Mouse (Mus musculus): ENCODE measurements around the gene Map3k11. TPM values are rescaled to one million over a fixed set of nuclear protein-coding genes. Genes with fewer than 3 reads are reported as not detected.

Gene Map3k11
- polyA plus RNA-seq, 1 experiment from 2014 or later: 33.7 TPM

DNA sequence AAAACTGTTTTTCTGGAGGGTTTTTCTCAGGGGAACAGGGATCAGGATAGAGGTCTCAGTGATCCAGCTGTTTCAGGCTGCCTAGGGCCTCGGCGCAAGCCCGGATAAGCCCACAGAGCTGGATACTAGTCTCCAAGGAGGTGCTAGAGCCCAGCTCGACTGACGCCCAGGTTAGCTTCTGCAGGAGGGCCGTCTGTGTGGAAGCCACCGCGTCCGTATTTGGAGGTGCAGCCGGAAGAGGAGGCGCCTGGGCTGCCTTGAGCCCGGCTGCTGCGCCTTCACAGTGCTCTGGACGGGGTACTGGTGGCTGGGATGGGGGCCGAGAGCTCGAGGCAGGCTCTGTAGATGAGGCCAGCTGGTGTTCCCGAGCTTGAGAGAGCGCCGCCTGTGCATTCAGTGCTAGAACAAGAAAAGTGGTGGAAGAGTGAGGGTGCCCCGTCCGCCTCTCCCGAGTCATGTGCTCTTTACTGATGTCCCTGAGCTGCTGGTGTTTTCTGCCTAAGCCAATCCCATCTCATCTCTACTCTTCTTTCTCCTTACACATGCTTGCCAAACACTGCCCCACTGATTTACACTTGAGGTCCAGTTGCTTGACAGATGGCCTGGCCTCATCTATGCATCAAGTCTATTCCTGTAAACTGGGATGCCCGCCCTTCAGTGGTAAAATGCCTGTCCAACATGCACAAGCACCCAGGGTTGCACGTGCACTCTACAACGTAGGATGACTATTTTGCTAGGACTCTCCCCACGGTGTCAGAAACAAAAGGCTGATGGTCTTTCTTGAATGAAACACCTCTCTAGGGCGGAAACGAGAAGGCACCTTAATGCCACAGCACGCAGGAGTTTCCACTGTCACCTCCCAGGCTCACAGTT is 42.0 kb downstream of the Map3k11 start:
- Histone ChIP-seq H3K9me3 (no peaks in the 10 kb centered on the region), H3K27me3 (replicated peaks) (no peaks in the 10 kb centered on the region), H3K4me1 (replicated peaks) (peaks cover 45% of the 10 kb centered on the region), H3K36me3 (no peaks in the 10 kb centered on the region), H3K4me2 (replicated peaks) (peak overlapping the region; percentile 90), H3K27ac (no peak overlapping the region), H3K9ac (peak overlapping the region; percentile 73), H3K4me3 (replicated peaks) (peak overlapping the region; percentile 84)
- no peak for ATAC-seq
- 73% methylated on average over 29 of the region's 29 CpGs for WGBS

DNA sequence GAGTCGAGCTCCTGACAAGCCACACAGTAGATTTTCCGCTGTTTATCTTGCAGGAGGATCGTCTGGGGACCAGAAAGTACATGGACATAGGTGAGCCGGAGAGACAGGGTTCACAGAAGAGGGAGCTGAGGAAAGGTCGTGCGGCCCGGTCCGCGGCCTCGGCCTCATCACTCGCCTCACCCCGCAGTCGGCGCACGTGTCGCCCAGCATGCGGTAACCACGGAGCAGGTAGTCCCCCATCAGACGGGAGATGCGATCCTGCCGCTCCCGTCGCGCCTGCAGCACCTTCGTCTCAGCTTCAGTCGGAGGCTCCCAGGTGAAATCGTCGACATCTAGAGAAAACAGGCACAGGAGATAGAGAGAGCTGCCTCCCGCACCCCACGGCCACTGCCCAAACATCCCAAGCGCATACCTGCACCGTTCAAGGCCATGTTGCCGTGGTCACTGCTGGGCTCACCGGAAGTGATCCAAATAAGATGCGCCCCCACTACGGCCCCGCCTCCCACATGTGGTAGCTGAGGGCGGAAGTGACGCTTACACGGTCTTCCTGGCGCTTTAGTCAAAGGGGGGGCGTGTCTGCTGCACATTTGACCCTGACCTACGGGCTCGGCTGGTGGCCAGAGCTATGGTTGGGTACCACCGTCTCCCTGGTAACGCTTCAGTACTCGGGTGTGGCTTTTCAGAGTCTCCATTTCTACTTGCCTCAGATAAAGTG is 42.9 kb downstream of the Map3k11 start:
- Histone ChIP-seq H3K27me3 (replicated peaks) (no peaks in the 10 kb centered on the region), H3K4me2 (replicated peaks) (peak overlapping the region; percentile 90), H3K36me3 (no peaks in the 10 kb centered on the region), H3K4me3 (replicated peaks) (peak overlapping the region; percentile 84), H3K9ac (peak overlapping the region; percentile 73), H3K9me3 (no peaks in the 10 kb centered on the region), H3K4me1 (replicated peaks) (peaks cover 39% of the 10 kb centered on the region), H3K27ac (0 out of 2 replicates have a peak overlapping the region, but pooled peaks have one; percentile 41)
- under 1% methylated on average over 47 of the region's 47 CpGs for WGBS
- peak; percentile 86 for ATAC-seq

DNA sequence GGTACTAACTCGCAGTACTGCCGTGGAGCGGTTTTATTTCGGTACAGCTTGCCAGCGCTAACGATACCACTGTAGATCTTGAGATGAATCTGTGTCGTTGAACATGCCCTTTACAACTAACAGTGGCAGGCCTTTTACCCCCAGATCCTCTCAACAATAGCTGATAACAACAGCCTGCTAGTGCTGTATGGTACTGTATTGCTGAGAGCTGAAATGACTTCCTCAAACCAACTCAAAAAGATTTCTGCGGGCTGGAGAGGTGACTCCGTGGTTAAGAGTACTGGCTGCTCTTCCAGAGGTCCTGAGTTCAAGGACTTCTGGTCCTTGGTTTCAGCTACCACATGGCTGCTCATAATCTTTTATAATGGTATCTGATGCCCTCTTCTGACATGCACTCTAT is 45.8 kb downstream of the Map3k11 start:
- Histone ChIP-seq H3K27me3 (replicated peaks) (peaks cover 3% of the 10 kb centered on the region; the same call in 1 of the 2 replicates), H3K9ac (no peak overlapping the region), H3K27ac (no peak overlapping the region), H3K4me1 (replicated peaks) (peaks cover 16% of the 10 kb centered on the region), H3K36me3 (no peaks in the 10 kb centered on the region), H3K4me2 (replicated peaks) (no peak overlapping the region), H3K9me3 (no peaks in the 10 kb centered on the region), H3K4me3 (replicated peaks) (no peak overlapping the region)
- WGBS: 81% methylated on average over 9 of the region's 9 CpGs
- no peak for ATAC-seq

DNA sequence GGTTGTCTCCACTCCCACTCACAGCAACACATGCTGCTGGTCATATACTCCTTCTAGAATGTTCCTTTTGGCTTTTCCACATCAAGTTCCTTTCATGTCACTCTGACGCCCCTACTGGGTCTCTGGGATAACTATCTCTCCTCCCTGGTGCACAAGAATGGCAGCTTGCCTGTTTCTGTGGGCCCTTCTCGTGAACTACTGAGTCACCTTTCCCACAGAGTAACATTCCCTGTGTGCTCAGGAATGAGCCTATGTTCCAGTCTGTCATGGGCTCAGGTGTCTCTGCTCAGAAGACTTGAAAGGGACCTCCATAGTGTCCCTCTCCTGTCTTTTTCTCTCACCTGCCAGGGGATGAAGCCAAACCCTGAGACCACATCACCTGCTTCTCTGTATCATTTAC is 50.9 kb downstream of the Map3k11 start:
- ATAC-seq: no peak
- peaks cover 3% of the 10 kb centered on the region; the same call in 1 of the 2 replicates for H3K27me3 ChIP-seq (replicated peaks)
- 60% methylated on average over 2 of the region's 2 CpGs for WGBS

DNA sequence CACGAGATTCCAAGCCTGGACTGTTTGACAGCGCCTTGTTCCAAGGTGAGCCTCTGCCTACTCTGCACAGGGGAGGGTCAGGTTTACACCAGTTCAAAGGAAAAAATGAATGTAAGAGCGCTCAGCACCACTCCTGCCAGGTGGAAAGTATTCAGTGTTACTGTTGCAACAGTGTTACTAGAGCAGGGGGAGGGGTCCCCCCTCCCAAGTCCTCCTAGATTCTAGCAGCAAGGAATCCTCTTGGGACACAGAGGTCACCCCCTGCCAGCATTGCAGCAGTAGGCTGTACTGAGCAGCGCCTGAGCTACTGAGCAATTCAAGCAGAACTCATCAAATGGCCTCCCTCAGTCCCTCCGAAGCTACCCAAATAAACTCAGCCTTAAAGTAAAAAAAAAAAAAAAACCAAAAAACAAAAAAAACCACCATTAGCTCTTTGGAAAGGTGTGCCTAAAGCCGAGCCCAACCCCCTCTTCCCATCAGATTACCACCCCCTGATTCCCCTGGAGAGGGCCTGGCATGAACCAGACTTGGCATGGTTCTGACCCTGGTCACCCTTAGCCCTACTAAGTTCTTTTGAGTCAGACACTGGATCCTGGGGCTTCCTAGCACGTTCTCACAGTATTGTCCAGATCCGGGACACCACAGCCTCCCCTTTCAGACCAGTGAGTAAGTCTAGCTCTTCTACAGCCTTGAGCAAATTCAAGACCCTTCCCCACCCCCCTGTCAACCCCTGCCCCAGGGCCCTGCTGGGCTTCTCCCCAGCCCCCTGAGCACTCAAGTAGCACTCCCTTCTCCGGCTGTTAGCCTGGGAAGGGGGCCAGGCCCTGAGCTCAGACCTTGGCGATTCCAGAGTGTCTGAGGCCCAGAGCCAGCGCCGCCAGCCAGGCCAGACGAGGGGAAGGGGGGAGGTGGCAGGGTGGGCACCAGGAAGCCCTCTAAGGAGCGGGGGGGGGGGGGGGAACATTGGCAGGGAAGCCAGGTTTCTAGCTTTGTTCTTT is 52.1 kb downstream of the Map3k11 start, which contains the start of gene Ltbp3:
Gene Ltbp3 (plus strand): TSS at position 585 of the 998 bp plus-strand sequence.
- Histone ChIP-seq H3K9me3 (no peaks in the 10 kb centered on the region), H3K36me3 (no peaks in the 10 kb centered on the region), H3K4me2 (replicated peaks) (peak within 1 kb of the TSS; percentile 96), H3K27me3 (replicated peaks) (peaks cover 8% of the 10 kb centered on the region), H3K9ac (peak within 1 kb of the TSS; percentile 85), H3K4me3 (replicated peaks) (peak within 1 kb of the TSS; percentile 62), H3K27ac (peak within 1 kb of the TSS; percentile 94), H3K4me1 (replicated peaks) (peaks cover 33% of the 10 kb centered on the region)
- peak; percentile 42; the same call in 1 of the 2 replicates for ATAC-seq
- 37% methylated on average over 12 of the region's 14 CpGs for WGBS

More for the DNA sequence above, 50.9 kb downstream of the Map3k11 start:
- H3K4me1 ChIP-seq (replicated peaks): peaks cover 29% of the 10 kb centered on the region
- no peaks in the 10 kb centered on the region for H3K9me3 ChIP-seq
- no peak overlapping the region for H3K4me3 ChIP-seq (replicated peaks)
- no peak overlapping the region for H3K9ac ChIP-seq
- no peak overlapping the region for H3K27ac ChIP-seq
- no peak overlapping the region for H3K4me2 ChIP-seq (replicated peaks)
- no peaks in the 10 kb centered on the region for H3K36me3 ChIP-seq

DNA sequence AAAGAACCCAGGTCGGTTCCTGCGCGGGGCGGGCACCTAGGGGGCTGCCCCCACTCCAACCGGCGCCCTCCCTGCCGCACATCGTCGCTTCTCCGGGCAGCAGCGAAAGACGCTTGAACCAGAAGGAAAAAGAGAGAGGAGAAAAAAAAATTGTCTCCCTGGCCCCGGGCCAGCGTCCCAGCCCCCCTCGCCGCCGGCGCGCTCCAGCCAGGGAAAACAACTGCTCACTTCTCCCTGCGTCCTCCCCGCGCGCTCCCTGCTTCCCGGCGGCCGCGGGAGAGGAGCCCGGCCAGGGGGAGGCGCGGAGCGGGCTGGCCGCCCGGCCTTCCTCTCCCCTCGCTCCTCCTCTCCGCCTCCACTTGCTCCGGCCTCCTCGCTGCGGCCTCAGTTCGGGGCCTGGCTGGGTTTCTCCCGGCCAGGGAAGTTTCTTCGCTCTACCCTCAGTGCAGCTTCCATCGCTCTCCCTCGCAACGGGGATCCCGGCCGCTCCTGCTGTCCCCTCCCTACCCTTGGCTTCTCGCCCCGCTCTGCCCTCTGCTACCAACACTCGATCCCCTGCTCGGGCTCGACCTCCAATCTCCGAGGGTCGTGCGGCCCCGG is 53.2 kb downstream of the Map3k11 start:
- peaks cover 42% of the 10 kb centered on the region for H3K4me1 ChIP-seq (replicated peaks)
- H3K9ac ChIP-seq: peak overlapping the region; percentile 85
- no peaks in the 10 kb centered on the region for H3K9me3 ChIP-seq
- H3K27ac ChIP-seq: peak overlapping the region; percentile 94
- H3K27me3 ChIP-seq (replicated peaks): peaks cover 8% of the 10 kb centered on the region
- H3K4me2 ChIP-seq (replicated peaks): peak overlapping the region; percentile 96
- no peaks in the 10 kb centered on the region for H3K36me3 ChIP-seq
- peak; percentile 83 for ATAC-seq
- peak overlapping the region; percentile 62 for H3K4me3 ChIP-seq (replicated peaks)
- under 1% methylated on average over 54 of the region's 55 CpGs for WGBS

DNA sequence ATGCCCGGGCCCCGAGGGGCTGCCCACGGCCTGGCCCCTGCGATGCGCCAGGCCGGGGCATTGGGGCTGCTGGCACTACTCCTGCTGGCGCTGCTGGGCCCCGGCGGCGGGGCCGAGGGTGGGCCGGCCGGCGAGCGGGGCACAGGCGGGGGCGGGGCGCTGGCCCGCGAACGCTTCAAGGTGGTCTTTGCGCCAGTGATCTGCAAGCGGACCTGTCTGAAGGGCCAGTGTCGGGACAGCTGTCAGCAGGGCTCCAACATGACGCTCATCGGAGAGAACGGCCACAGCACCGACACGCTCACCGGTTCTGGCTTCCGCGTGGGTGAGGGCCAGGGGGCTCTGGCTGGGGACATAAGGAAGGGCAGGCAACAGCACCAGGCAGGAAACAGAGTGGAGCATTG is 53.7 kb downstream of the Map3k11 start:
- 2% methylated on average over 32 of the region's 32 CpGs for WGBS
- peak overlapping the region; percentile 85 for H3K9ac ChIP-seq
- H3K4me3 ChIP-seq (replicated peaks): peak overlapping the region; percentile 62
- ATAC-seq: peak; percentile 51
- peaks cover 7% of the 10 kb centered on the region for H3K27me3 ChIP-seq (replicated peaks)
- H3K4me2 ChIP-seq (replicated peaks): peak overlapping the region; percentile 96
- H3K4me1 ChIP-seq (replicated peaks): peaks cover 42% of the 10 kb centered on the region
- H3K36me3 ChIP-seq: no peaks in the 10 kb centered on the region
- H3K9me3 ChIP-seq: no peaks in the 10 kb centered on the region
- H3K27ac ChIP-seq: peak overlapping the region; percentile 94

DNA sequence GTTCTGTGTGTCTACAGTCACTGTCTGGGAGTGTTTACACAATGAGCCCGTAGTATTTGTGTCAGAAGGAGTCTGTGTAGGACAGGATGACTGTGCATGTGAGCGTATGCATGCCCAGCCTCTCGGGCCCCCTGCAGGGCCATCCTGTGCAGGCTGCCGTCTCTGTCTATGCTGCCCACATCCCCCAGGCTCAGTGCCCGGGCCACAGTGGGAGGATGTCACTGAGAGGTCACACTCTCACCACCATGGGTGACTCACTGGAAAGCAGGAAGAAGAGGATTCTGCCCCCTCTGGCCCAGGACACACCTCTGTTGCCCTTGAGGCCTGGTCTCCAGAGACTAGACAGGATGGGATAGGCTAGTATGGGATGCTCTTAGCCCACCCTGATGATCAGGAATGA is 55.0 kb downstream of the Map3k11 start:
- Histone ChIP-seq H3K27ac (no peak overlapping the region), H3K9ac (no peak overlapping the region), H3K4me2 (replicated peaks) (peak overlapping the region; percentile 96), H3K9me3 (no peaks in the 10 kb centered on the region), H3K27me3 (replicated peaks) (peaks cover 7% of the 10 kb centered on the region), H3K36me3 (no peaks in the 10 kb centered on the region), H3K4me1 (replicated peaks) (peaks cover 42% of the 10 kb centered on the region), H3K4me3 (replicated peaks) (no peak overlapping the region)
- 36% methylated on average over 5 of the region's 5 CpGs for WGBS
- ATAC-seq: no peak

DNA sequence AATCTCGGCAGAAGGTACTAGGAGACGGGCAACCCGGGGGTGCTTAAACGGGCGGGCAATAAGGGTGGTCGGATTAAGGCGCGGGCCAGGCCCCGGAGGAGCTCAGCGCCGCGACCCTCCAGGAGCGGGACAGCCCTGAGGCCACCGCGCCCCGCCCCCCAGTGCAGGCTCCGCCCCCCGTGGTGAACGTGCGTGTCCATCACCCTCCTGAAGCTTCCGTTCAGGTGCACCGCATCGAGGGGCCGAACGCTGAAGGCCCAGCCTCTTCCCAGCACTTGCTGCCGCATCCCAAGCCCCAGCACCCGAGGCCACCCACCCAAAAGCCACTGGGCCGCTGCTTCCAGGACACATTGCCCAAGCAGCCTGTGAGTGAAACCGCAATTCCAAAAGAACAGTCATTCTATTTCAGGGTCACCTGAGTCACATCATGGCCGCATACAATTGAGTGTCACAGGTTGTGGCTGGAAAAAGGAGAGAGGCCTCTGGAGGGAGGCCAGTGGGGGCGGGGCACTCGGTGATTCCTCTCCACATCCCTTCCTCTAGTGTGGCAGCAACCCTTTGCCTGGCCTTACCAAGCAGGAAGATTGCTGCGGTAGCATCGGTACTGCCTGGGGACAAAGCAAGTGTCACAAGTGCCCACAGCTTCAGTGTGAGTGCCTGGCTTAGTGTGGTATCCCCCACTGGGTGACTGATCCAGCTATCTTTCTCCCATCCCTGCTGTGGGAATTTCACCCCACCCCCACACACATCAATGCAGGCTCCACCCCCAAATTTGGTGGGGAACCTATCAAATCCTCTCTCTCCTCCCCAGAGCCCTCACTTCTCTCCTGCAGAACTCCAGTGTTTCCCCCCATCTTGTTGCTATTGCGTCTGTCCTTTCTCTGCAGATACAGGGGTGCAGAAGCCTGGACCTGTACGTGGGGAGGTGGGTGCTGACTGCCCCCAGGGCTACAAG is 57.5 kb downstream of the Map3k11 start:
- Histone ChIP-seq H3K27ac (no peak overlapping the region), H3K27me3 (replicated peaks) (peaks cover 28% of the 10 kb centered on the region), H3K4me1 (replicated peaks) (peaks cover 32% of the 10 kb centered on the region), H3K9ac (no peak overlapping the region), H3K4me3 (replicated peaks) (peak overlapping the region; percentile 21), H3K9me3 (no peaks in the 10 kb centered on the region), H3K4me2 (replicated peaks) (peak overlapping the region; percentile 61), H3K36me3 (no peaks in the 10 kb centered on the region)
- 9% methylated on average over 35 of the region's 36 CpGs for WGBS
- ATAC-seq: no peak

DNA sequence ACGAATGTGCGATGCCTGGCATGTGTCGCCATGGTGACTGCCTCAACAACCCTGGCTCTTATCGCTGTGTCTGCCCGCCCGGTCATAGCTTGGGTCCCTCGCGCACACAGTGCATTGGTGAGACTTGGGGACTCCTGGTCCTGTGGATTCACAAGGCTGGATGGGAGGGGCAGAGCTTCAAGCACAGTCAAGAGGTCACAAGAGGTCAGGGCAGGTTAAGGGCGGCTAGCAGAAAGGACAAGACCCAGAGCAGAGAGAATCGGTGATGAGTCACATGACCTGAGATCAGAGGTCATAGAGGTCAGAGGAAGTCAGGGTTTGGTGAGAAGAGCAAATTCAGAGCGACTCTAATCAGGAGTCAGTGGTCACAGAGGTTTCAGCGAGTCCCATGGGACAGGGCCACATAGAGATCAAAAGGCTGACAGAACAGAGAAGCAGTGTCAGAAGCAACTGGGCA is 58.4 kb downstream of the Map3k11 start:
- no peak for ATAC-seq
- Histone ChIP-seq H3K9ac (no peak overlapping the region), H3K27me3 (replicated peaks) (peaks cover 33% of the 10 kb centered on the region), H3K27ac (no peak overlapping the region), H3K4me3 (replicated peaks) (no peak overlapping the region), H3K9me3 (no peaks in the 10 kb centered on the region), H3K4me2 (replicated peaks) (no peak overlapping the region), H3K36me3 (no peaks in the 10 kb centered on the region), H3K4me1 (replicated peaks) (peaks cover 32% of the 10 kb centered on the region)
- WGBS: 37% methylated on average over 12 of the region's 12 CpGs
